Mouse (Mus musculus) limb, embryonic 13.5 days (tissue): ENCODE data around the gene Ccdc116. TPM values are rescaled to one million over a fixed set of nuclear protein-coding genes. Genes with fewer than 3 reads are reported as not detected.

ENCODE experiments used
- ATAC-seq: fragments of 200-750 bp; cut with Nextera tagmentation; 2 replicates; pipeline ENCODE4 v1.8.0; 2017; ENCODE audit warnings: low read depth, moderate number of reproducible peaks, moderate TSS enrichment; ENCODE audit not compliant: low FRiP score
- H3K27ac ChIP-seq: fragments of 300-500 bp; sonication (generic); 2 replicates; pipeline ENCODE4 v1.5.1; 2015; ENCODE audit warnings: inconsistent platforms, mild to moderate bottlenecking, moderate library complexity
- H3K27me3 ChIP-seq: fragments of 300-500 bp; sonication (generic); 2 replicates; pipeline ENCODE4 v1.6.1; 2015; ENCODE audit warnings: mild to moderate bottlenecking, inconsistent platforms
- H3K36me3 ChIP-seq: fragments of 300-500 bp; sonication (generic); 2 replicates; pipeline ENCODE4 v1.6.1; 2015; ENCODE audit warnings: inconsistent platforms, mild to moderate bottlenecking, moderate library complexity
- H3K4me1 ChIP-seq: fragments of 300-500 bp; sonication (generic); 2 replicates; pipeline ENCODE4 v1.6.1; 2015; ENCODE audit warnings: inconsistent platforms
- H3K4me2 ChIP-seq: fragments of 300-500 bp; sonication (generic); replicated peaks from 2 replicates; pipeline ENCODE4 v1.6.1; 2015; ENCODE audit warnings: inconsistent platforms, mild to moderate bottlenecking, moderate library complexity
- H3K4me3 ChIP-seq: fragments of 300-500 bp; sonication (generic); 2 replicates; pipeline ENCODE4 v1.5.1; 2015; ENCODE audit warnings: moderate library complexity, mild to moderate bottlenecking, inconsistent platforms
- H3K9ac ChIP-seq: fragments of 300-500 bp; sonication (generic); 2 replicates; pipeline ENCODE4 v1.6.1; 2015; ENCODE audit warnings: mild to moderate bottlenecking, inconsistent platforms
- H3K9me3 ChIP-seq: fragments of 300-500 bp; sonication (generic); 2 replicates; pipeline ENCODE4 v1.6.1; 2016; ENCODE audit warnings: inconsistent platforms
- WGBS: fragments of 180-500 bp; shearing (Covaris S2); methylation state at CpG from one replicate; pipeline ENCODE4 v1.1.7; 2015; 5-methylcytosine and 5-hydroxymethylcytosine counted together
- polyA plus RNA-seq: library from polyadenylated mRNA; unstranded; fragments of >200 nt; fragmentation: Nextera tagmentation; extraction: Ambion mirVana; gene quantifications from 2 replicates; pipeline ENCODE4 v1.2.1, GENCODE M21; 2015

Gene Ccdc116
- polyA plus RNA-seq, 1 experiment from 2014 or later, result 0.51 TPM

- Histone ChIP-seq H3K9ac (no peak overlapping the region), H3K4me1 (peaks cover 16% of the 10 kb centered on the region), H3K4me2 (no peak overlapping the region), H3K36me3 (peaks cover 55% of the 10 kb centered on the region), H3K4me3 (no peak overlapping the region), H3K27ac (no peak overlapping the region), H3K9me3 (no peaks in the 10 kb centered on the region), H3K27me3 (peaks cover 19% of the 10 kb centered on the region)
- ATAC-seq, result no peak
- WGBS, result 95% methylated on average over 4 of the region's 4 CpGs
Observed at GRCm38 (mm10) chr16:17151874-17152273, 4.8 kb upstream of the Ccdc116 start.

- Histone ChIP-seq H3K4me3 (no peak overlapping the region), H3K9ac (no peak overlapping the region), H3K9me3 (no peaks in the 10 kb centered on the region), H3K4me2 (no peak overlapping the region), H3K36me3 (peaks cover 46% of the 10 kb centered on the region), H3K27me3 (peaks cover 19% of the 10 kb centered on the region), H3K4me1 (peaks cover 16% of the 10 kb centered on the region), H3K27ac (no peak overlapping the region)
- WGBS, result 80% methylated on average over 7 of the region's 7 CpGs
- no peak for ATAC-seq
Observed at GRCm38 (mm10) chr16:17150520-17151258, 3.7 kb upstream of the Ccdc116 start.

- peaks cover 16% of the 10 kb centered on the region for H3K4me1 ChIP-seq
- peak overlapping the region; percentile 97 for H3K4me2 ChIP-seq
- H3K27me3 ChIP-seq, result peaks cover 19% of the 10 kb centered on the region
- no peaks in the 10 kb centered on the region for H3K9me3 ChIP-seq
- no peak overlapping the region for H3K27ac ChIP-seq
- H3K36me3 ChIP-seq, result peaks cover 24% of the 10 kb centered on the region
- 7% methylated on average over 16 of the region's 16 CpGs for WGBS
- H3K9ac ChIP-seq, result no peak overlapping the region
- no peak for ATAC-seq
- H3K4me3 ChIP-seq, result peak overlapping the region; percentile 55
Observed at GRCm38 (mm10) chr16:17148084-17148483, 1.1 kb upstream of the Ccdc116 start.

GRCm38 (mm10) chr16:17147391-17147929 lies 431 bp upstream of the Ccdc116 start:
- H3K4me2 ChIP-seq, result peak overlapping the region; percentile 97
- peak overlapping the region; percentile 55 for H3K4me3 ChIP-seq
- under 1% methylated on average over 39 of the region's 41 CpGs for WGBS
- H3K4me1 ChIP-seq, result peaks cover 16% of the 10 kb centered on the region
- peak overlapping the region; percentile 70 for H3K9ac ChIP-seq
- ATAC-seq, result peak; percentile 22
- H3K27ac ChIP-seq, result no peak overlapping the region
- H3K27me3 ChIP-seq, result peaks cover 19% of the 10 kb centered on the region
- peaks cover 18% of the 10 kb centered on the region for H3K36me3 ChIP-seq
- no peaks in the 10 kb centered on the region for H3K9me3 ChIP-seq

GRCm38 (mm10) chr16:17144339-17144738 lies 2.7 kb downstream of the Ccdc116 start, which contains the start of gene Ydjc:
Gene Ydjc, plus strand, starts transcription at chr16:17144621.
- Histone ChIP-seq H3K4me3 (no peak within 1 kb of the TSS), H3K4me2 (no peak within 1 kb of the TSS), H3K4me1 (peaks cover 16% of the 10 kb centered on the region), H3K27me3 (peaks cover 19% of the 10 kb centered on the region), H3K36me3 (no peaks in the 10 kb centered on the region), H3K27ac (no peak within 1 kb of the TSS), H3K9ac (no peak within 1 kb of the TSS), H3K9me3 (no peaks in the 10 kb centered on the region)
- ATAC-seq, result no peak
- WGBS, result 16% methylated on average over 7 of the region's 7 CpGs

- no peaks in the 10 kb centered on the region for H3K36me3 ChIP-seq
- H3K27ac ChIP-seq, result no peak overlapping the region
- H3K4me1 ChIP-seq, result 0 out of 2 replicates have a peak, but pooled peaks cover 6% of the 10 kb centered on the region
- H3K27me3 ChIP-seq, result no peaks in the 10 kb centered on the region
- no peaks in the 10 kb centered on the region for H3K9me3 ChIP-seq
- no peak overlapping the region for H3K9ac ChIP-seq
- H3K4me2 ChIP-seq, result no peak overlapping the region
- 74% methylated on average over 15 of the region's 15 CpGs for WGBS
- ATAC-seq, result no peak
- no peak overlapping the region for H3K4me3 ChIP-seq
Observed at GRCm38 (mm10) chr16:17137355-17137754, 9.7 kb downstream of the Ccdc116 start.

- Histone ChIP-seq H3K9me3 (no peaks in the 10 kb centered on the region), H3K4me1 (peaks cover 18% of the 10 kb centered on the region), H3K9ac (peak overlapping the region; percentile 50; the same call in 1 of the 2 replicates), H3K4me2 (peak overlapping the region; percentile 98), H3K36me3 (no peaks in the 10 kb centered on the region), H3K27ac (no peak overlapping the region), H3K27me3 (no peaks in the 10 kb centered on the region), H3K4me3 (peak overlapping the region; percentile 81)
- 32% methylated on average over 7 of the region's 7 CpGs for WGBS
- no peak for ATAC-seq
Observed at GRCm38 (mm10) chr16:17132906-17133200, 14.2 kb downstream of the Ccdc116 start.

GRCm38 (mm10) chr16:17132089-17132905 lies 14.7 kb downstream of the Ccdc116 start, which contains the start of gene Sdf2l1:
Gene Sdf2l1, minus strand, starts transcription at chr16:17132383.
- H3K4me2 ChIP-seq, result peak within 1 kb of the TSS; percentile 98
- under 1% methylated on average over 47 of the region's 47 CpGs for WGBS
- H3K4me1 ChIP-seq, result peaks cover 18% of the 10 kb centered on the region
- peak; percentile 99 for ATAC-seq
- H3K9me3 ChIP-seq, result no peaks in the 10 kb centered on the region
- H3K36me3 ChIP-seq, result no peaks in the 10 kb centered on the region
- no peaks in the 10 kb centered on the region for H3K27me3 ChIP-seq
- H3K4me3 ChIP-seq, result peak within 1 kb of the TSS; percentile 81
- peak within 1 kb of the TSS; percentile 73; the same call in 1 of the 2 replicates for H3K27ac ChIP-seq
- H3K9ac ChIP-seq, result peak within 1 kb of the TSS; percentile 73

- H3K4me3 ChIP-seq, result peak overlapping the region; percentile 81
- H3K9me3 ChIP-seq, result no peaks in the 10 kb centered on the region
- H3K27me3 ChIP-seq, result no peaks in the 10 kb centered on the region
- peak; percentile 0; the same call in 1 of the 2 replicates for ATAC-seq
- H3K9ac ChIP-seq, result peak overlapping the region; percentile 73
- peak overlapping the region; percentile 73; the same call in 1 of the 2 replicates for H3K27ac ChIP-seq
- WGBS, result 3% methylated on average over 43 of the region's 43 CpGs
- H3K4me2 ChIP-seq, result peak overlapping the region; percentile 98
- no peaks in the 10 kb centered on the region for H3K36me3 ChIP-seq
- H3K4me1 ChIP-seq, result peaks cover 18% of the 10 kb centered on the region
Observed at GRCm38 (mm10) chr16:17131191-17132088, 15.6 kb downstream of the Ccdc116 start.

GRCm38 (mm10) chr16:17127292-17127691 lies 19.7 kb downstream of the Ccdc116 start:
- Histone ChIP-seq H3K4me3 (no peak overlapping the region), H3K9me3 (no peaks in the 10 kb centered on the region), H3K36me3 (peaks cover 9% of the 10 kb centered on the region), H3K4me2 (no peak overlapping the region), H3K27ac (no peak overlapping the region), H3K27me3 (no peaks in the 10 kb centered on the region), H3K9ac (no peak overlapping the region), H3K4me1 (peaks cover 39% of the 10 kb centered on the region)
- 96% methylated on average over 1 of the region's 1 CpGs for WGBS
- no peak for ATAC-seq

- under 1% methylated on average over 25 of the region's 25 CpGs for WGBS
Observed at GRCm38 (mm10) chr16:17124871-17125520, 22.0 kb downstream of the Ccdc116 start, which contains the start of gene 2610318N02Rik. Gene 2610318N02Rik, minus strand, starts transcription at chr16:17125167.

More at GRCm38 (mm10) chr16:17124871-17125520, 22.0 kb downstream of the Ccdc116 start, which contains the start of gene 2610318N02Rik:
- H3K4me1 ChIP-seq, result peaks cover 27% of the 10 kb centered on the region
- H3K27me3 ChIP-seq, result no peaks in the 10 kb centered on the region
- H3K9me3 ChIP-seq, result no peaks in the 10 kb centered on the region
- H3K4me2 ChIP-seq, result peak within 1 kb of the TSS; percentile 79
- peak; percentile 91 for ATAC-seq
- H3K36me3 ChIP-seq, result peaks cover 30% of the 10 kb centered on the region
- H3K4me3 ChIP-seq, result peak within 1 kb of the TSS; percentile 61
- peak within 1 kb of the TSS; percentile 75 for H3K27ac ChIP-seq
- peak within 1 kb of the TSS; percentile 72 for H3K9ac ChIP-seq
